Mouse (Mus musculus) kidney, embryonic 16.5 days (tissue): ENCODE measurements around the gene Pprc1. TPM values are rescaled to one million over a fixed set of nuclear protein-coding genes. Genes with fewer than 3 reads are reported as not detected.

ENCODE experiments used
- ATAC-seq: fragments of 200-750 bp; cut with Nextera tagmentation; 2 replicates; pipeline ENCODE4 v1.8.0; 2017; ENCODE audit warnings: moderate TSS enrichment; ENCODE audit not compliant: low FRiP score, low TSS enrichment
- H3K27ac ChIP-seq: fragments of 300-500 bp; sonication (generic); 2 replicates; pipeline ENCODE4 v1.5.1; 2014; ENCODE audit warnings: low read length
- H3K27me3 ChIP-seq: fragments of 300-500 bp; sonication (generic); 2 replicates; pipeline ENCODE4 v1.6.1; 2014; ENCODE audit warnings: low read length, control low read depth, mixed read lengths; ENCODE audit not compliant: insufficient read depth
- H3K36me3 ChIP-seq: fragments of 300-500 bp; sonication (generic); 2 replicates; pipeline ENCODE4 v1.6.1; 2014; ENCODE audit warnings: low read length, control low read depth, mixed read lengths; ENCODE audit not compliant: insufficient read depth
- H3K4me1 ChIP-seq: fragments of 300-500 bp; sonication (generic); 2 replicates; pipeline ENCODE4 v1.6.1; 2014; ENCODE audit warnings: low read length, control low read depth, mixed read lengths; ENCODE audit not compliant: insufficient read depth
- H3K4me2 ChIP-seq: fragments of 300-500 bp; sonication (generic); replicated peaks from 2 replicates; pipeline ENCODE4 v1.6.1; 2014; ENCODE audit warnings: low read depth, low read length
- H3K4me3 ChIP-seq: fragments of 300-500 bp; sonication (generic); 2 replicates; pipeline ENCODE4 v1.5.1; 2014; ENCODE audit warnings: mild to moderate bottlenecking, low read length
- H3K9ac ChIP-seq: fragments of 300-500 bp; sonication (generic); replicated peaks from 2 replicates; pipeline ENCODE4 v1.6.1; 2014; ENCODE audit warnings: low read length
- H3K9me3 ChIP-seq: fragments of 300-500 bp; sonication (generic); 2 replicates; pipeline ENCODE4 v1.6.1; 2016; ENCODE audit warnings: low read length, control low read depth
- WGBS: fragments of 180-500 bp; shearing (Covaris S2); extraction: QIAGEN DNeasy Blood & Tissue Kit; methylation state at CpG from one replicate; pipeline ENCODE4 v1.1.7; 2014; 5-methylcytosine and 5-hydroxymethylcytosine counted together
- polyA plus RNA-seq: library from polyadenylated mRNA; unstranded; fragments of >200 nt; fragmentation: Nextera tagmentation; extraction: Ambion mirVana; gene quantifications from 2 replicates; pipeline ENCODE4 v1.2.1, GENCODE M21; 2015

The Pprc1 gene
- polyA plus RNA-seq, 1 experiment from 2014 or later = 34.2 TPM

DNA sequence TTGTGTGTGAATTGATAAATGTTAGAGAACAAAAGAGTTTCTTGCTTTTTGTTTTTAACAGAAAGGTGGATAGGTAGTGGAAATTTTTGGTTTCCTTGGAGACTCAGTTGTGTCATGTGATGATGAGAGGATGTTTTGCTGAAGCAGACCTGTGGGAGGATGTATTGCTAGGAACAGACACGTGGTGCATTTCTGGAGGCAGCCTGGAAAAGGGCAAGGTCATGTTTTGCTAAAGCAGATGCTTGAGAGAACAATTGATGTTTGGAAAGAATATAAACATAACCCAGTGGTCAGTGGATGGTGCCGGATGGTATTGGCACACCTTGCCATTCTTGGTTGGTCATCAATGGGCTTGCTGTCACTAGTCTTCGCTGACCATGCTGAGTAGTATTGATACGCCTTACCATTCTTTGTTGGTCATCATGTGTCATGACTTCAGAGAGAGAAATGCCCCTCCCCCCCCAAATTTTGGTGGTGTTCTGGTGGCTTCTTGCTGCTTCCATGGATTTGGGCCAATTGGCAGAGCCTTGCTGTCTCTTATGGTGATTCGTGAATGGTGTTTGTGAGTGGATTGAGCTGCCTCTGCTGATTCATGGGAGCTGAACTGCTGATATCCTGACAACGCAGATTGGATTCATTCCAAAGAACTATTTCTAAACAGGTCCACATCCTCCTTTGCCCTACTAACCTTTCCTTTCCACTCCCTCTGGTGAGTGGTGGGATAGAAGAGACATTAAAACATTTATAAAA, 58.9 kb downstream of the Pprc1 start:
- H3K4me3 ChIP-seq = no peak overlapping the region
- no peaks in the 10 kb centered on the region for H3K4me1 ChIP-seq
- WGBS = 65% methylated on average over 6 of the region's 6 CpGs
- H3K36me3 ChIP-seq = no peaks in the 10 kb centered on the region
- no peak overlapping the region for H3K4me2 ChIP-seq
- H3K9me3 ChIP-seq = no peaks in the 10 kb centered on the region
- no peak overlapping the region for H3K9ac ChIP-seq
- ATAC-seq = no peak
- H3K27me3 ChIP-seq = no peaks in the 10 kb centered on the region
- H3K27ac ChIP-seq = no peak overlapping the region

DNA sequence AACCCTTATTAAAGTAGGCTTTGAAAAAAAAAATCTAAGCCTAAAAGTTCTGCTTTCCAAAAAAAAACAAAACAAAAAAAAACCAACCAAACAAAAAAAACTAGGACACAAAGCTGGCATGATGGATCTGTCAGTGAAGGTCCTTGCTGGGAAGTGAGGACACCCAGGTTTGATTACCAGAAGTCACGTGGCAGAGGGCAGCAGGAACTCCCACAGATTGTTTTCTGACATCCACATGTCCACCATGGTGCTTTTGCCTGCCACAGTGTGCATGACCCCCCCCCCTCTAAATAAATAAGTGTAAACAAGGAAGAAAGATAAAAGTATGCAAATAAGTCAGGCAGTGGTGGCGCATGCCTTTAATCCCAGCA, 59.5 kb downstream of the Pprc1 start:
- no peak overlapping the region for H3K9ac ChIP-seq
- no peak for ATAC-seq
- WGBS = 69% methylated on average over 2 of the region's 2 CpGs
- H3K27me3 ChIP-seq = no peaks in the 10 kb centered on the region
- H3K4me3 ChIP-seq = no peak overlapping the region
- H3K4me1 ChIP-seq = no peaks in the 10 kb centered on the region
- no peak overlapping the region for H3K4me2 ChIP-seq
- H3K9me3 ChIP-seq = no peaks in the 10 kb centered on the region
- H3K27ac ChIP-seq = no peak overlapping the region
- no peaks in the 10 kb centered on the region for H3K36me3 ChIP-seq

DNA sequence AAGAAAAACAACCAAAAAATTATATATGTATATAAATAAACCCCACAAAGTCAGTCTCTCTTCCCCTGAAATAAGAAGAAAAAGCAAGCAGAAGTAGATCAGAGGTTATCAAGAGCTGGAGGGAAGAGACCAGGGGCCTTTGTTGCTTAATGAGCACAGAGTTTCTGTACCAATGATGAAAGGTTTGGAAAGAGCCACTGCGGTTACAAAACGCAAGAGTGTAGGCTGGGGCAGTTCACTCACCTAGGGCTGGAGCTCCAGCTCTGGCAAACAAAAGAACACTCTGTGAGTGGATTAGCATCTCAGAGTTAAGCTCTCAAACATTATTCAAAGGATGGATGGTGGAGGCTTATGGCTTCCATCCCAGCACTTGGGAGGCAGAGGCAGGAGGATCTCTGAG, 65.5 kb downstream of the Pprc1 start:
- Histone ChIP-seq H3K36me3 (no peaks in the 10 kb centered on the region), H3K4me1 (no peaks in the 10 kb centered on the region), H3K27me3 (no peaks in the 10 kb centered on the region), H3K9me3 (no peaks in the 10 kb centered on the region), H3K27ac (no peak overlapping the region), H3K4me3 (no peak overlapping the region), H3K9ac (no peak overlapping the region), H3K4me2 (no peak overlapping the region)
- no peak for ATAC-seq
- 86% methylated on average over 2 of the region's 2 CpGs for WGBS

DNA sequence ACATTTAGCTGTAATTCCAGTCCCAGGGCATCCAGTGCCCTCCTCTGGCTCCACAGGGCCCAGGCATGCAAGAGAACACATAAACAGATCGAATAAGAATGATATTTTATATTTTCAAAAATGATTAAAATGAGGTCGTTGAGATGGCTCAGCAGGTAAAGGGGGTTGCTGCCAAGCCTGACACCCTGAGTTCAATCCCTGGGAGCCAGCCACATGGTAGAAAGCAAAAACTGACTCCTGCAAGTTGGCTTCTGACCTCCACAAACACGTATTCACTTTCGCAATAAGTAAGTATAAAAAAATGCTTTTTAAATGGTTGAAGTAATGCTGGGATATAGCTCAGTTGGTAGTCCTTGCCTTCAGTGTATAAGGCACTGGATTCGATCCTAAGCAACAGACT, 66.1 kb downstream of the Pprc1 start:
- no peaks in the 10 kb centered on the region for H3K36me3 ChIP-seq
- no peak overlapping the region for H3K9ac ChIP-seq
- no peak overlapping the region for H3K4me3 ChIP-seq
- no peaks in the 10 kb centered on the region for H3K4me1 ChIP-seq
- H3K9me3 ChIP-seq = no peaks in the 10 kb centered on the region
- H3K27ac ChIP-seq = no peak overlapping the region
- 82% methylated on average over 5 of the region's 5 CpGs for WGBS
- no peaks in the 10 kb centered on the region for H3K27me3 ChIP-seq
- no peak for ATAC-seq
- no peak overlapping the region for H3K4me2 ChIP-seq

DNA sequence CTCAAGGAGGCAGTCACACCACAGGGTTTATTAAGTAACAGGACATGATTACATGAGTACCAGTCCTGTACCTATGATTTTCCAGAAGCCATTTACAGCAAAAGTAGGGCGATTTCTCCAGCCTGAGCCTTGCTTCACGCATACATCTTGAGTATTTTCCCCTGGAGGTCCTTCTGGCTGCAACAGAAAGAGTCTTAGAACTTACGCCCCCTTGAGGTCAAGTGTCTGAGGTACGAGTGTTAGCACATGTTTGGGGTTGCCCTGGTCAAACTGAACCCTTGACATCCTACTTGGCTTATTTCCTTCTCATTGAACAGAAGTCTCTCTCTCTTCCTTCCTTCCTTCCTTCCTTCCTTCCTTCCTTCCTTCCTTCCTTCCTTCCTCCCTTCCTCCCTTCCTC, 69.9 kb downstream of the Pprc1 start:
- ATAC-seq = no peak
- Histone ChIP-seq H3K4me2 (no peak overlapping the region), H3K27ac (no peak overlapping the region), H3K4me3 (no peak overlapping the region), H3K36me3 (no peaks in the 10 kb centered on the region), H3K9me3 (no peaks in the 10 kb centered on the region), H3K4me1 (no peaks in the 10 kb centered on the region), H3K27me3 (no peaks in the 10 kb centered on the region), H3K9ac (no peak overlapping the region)
- WGBS = 57% methylated on average over 4 of the region's 4 CpGs

DNA sequence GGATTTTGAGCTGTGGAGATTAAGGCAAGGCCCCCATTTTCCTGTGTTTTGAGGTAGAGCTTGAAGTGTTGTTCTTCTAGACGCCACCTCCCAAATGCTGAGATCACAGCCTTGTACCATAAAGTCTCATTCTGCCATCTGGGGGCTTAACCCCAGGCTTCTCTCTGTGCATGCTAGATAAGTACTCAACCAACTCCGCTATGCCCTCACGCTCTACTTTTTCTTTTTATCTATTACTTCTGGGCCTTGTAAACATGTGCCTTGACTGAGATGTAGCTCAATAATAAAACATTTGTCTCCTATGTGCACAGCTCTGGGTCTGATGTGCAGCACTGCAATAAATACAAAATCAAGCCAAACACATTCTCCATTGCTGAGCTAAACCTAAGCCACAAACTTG, 74.8 kb downstream of the Pprc1 start:
- Histone ChIP-seq H3K36me3 (no peaks in the 10 kb centered on the region), H3K4me2 (no peak overlapping the region), H3K4me1 (no peaks in the 10 kb centered on the region), H3K27me3 (no peaks in the 10 kb centered on the region), H3K27ac (no peak overlapping the region), H3K9ac (no peak overlapping the region), H3K9me3 (no peaks in the 10 kb centered on the region), H3K4me3 (no peak overlapping the region)
- no peak for ATAC-seq
- 87% methylated on average over 3 of the region's 3 CpGs for WGBS

DNA sequence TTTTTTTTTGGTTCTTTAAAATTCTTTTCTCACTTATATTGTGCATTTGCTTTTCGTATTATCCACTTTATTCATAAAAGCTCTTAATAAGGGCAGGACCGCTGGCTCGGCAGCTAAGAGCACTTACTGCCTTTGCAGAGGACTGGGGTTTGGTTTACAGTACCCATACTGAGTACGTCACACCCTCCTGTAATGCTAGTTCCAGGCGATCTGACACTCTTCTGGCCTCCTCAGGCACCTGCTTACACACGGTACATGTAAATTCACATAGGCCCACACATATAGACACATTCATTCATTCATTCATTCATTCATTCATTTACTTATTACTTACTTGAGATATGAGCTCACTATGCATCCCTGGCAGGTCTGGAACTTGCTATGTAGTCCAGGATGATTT, 76.2 kb downstream of the Pprc1 start:
- ATAC-seq = no peak
- no peak overlapping the region for H3K9ac ChIP-seq
- no peak overlapping the region for H3K4me2 ChIP-seq
- H3K4me1 ChIP-seq = no peaks in the 10 kb centered on the region
- 76% methylated on average over 6 of the region's 6 CpGs for WGBS
- H3K4me3 ChIP-seq = no peak overlapping the region
- H3K36me3 ChIP-seq = no peaks in the 10 kb centered on the region
- H3K9me3 ChIP-seq = no peaks in the 10 kb centered on the region
- no peak overlapping the region for H3K27ac ChIP-seq
- no peaks in the 10 kb centered on the region for H3K27me3 ChIP-seq

Other genes with a start within 250 kb of the Pprc1 start
- gene Kcnip2, start 228.8 kb upstream of the Pprc1 start, polyA plus RNA-seq = 2.0 and 2.3 TPM in 2 replicates
- 20.9 and 21.9 TPM in 2 replicates for gene Armh3, start 46.4 kb upstream of the Pprc1 start, polyA plus RNA-seq
- gene Hps6, start 41.4 kb upstream of the Pprc1 start, polyA plus RNA-seq = 9.8 and 10.5 TPM in 2 replicates
- 57.0 and 88.2 TPM in 2 replicates for gene Ldb1, start 328 bp downstream of the Pprc1 start, polyA plus RNA-seq
- 85.7 and 93.2 TPM in 2 replicates for gene Nolc1, start 31.0 kb downstream of the Pprc1 start, polyA plus RNA-seq
- gene Elovl3, start 87.0 kb downstream of the Pprc1 start, polyA plus RNA-seq = not detected in 2 replicates
- 0.26 TPM in 1 of 2 replicates, not detected in the other for gene Pitx3, start 103.4 kb downstream of the Pprc1 start, polyA plus RNA-seq
- 40.5 and 43.0 TPM in 2 replicates for gene Gbf1, start 107.6 kb downstream of the Pprc1 start, polyA plus RNA-seq